Mouse (Mus musculus): ENCODE data around the gene Tas2r110. TPM values are rescaled to one million over a fixed set of nuclear protein-coding genes. Genes with fewer than 3 reads are reported as not detected.

Tas2r110 gene
- polyA plus RNA-seq (2015; fragmentation: Nextera tagmentation; extraction: Ambion mirVana): not detected in 2 replicates

DNA sequence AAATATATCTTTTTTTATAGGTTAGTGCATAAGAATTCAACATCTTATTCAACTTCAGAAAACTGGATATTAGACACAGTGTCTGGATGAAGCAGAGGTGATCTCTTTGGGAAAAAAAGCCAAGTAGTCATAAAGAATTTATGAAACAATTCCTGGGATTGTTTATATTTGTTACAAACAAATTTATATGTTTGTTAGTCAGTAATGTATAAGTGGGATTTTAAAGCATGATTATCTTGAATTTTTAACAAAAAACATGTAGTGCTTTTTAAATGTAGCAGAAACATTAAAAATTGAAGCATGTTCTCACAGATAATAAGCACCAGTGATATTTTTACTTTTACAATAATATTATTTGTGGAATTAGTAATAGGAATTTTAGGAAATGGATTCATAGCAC is at the start of gene Tas2r110:
Gene Tas2r110 (plus strand): TSS at position 301 of the 400 bp plus-strand sequence.
- Histone ChIP-seq H3K4me3 (replicated peaks) (no peak within 1 kb of the TSS), H3K36me3 (no peaks in the 10 kb centered on the region), H3K27me3 (no peaks in the 10 kb centered on the region), H3K4me1 (no peaks in the 10 kb centered on the region), H3K27ac (no peak within 1 kb of the TSS), H3K9ac (no peak within 1 kb of the TSS), H3K9me3 (replicated peaks) (no peaks in the 10 kb centered on the region), H3K4me2 (no peak within 1 kb of the TSS)
- ATAC-seq (replicated peaks; ENCODE audit: low FRiP score): no peak

DNA sequence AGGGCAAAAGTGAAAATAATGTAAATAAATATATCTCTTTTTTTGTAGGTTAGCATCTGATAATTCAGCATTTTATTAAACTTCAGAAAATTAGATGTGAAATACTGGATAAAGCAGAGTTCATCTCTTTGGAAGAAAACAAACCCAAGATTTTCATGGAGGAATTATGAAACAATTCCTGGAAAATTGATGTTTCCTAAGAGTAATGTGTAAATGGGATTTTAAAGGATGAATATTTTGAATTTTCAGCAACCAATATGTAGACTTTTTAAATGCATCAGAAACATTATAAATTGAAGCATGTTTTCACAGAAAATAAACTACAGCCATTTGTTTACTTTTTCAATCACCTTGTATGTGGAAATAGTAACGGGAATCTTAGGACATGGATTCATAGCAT is 21.0 kb upstream of the Tas2r110 start, which contains the start of gene Tas2r123:
Gene Tas2r123 (plus strand): TSS at position 301 of the 400 bp plus-strand sequence.
- no peak for ATAC-seq (replicated peaks; ENCODE audit: low FRiP score)
- no peaks in the 10 kb centered on the region for H3K4me1 ChIP-seq
- H3K4me2 ChIP-seq: no peak within 1 kb of the TSS
- WGBS: 78% methylated on average over 1 of the region's 1 CpGs
- H3K27me3 ChIP-seq: no peaks in the 10 kb centered on the region
- no peaks in the 10 kb centered on the region for H3K9me3 ChIP-seq (replicated peaks)
- no peak within 1 kb of the TSS for H3K9ac ChIP-seq
- no peaks in the 10 kb centered on the region for H3K36me3 ChIP-seq
- H3K4me3 ChIP-seq (replicated peaks): no peak within 1 kb of the TSS
- no peak within 1 kb of the TSS for H3K27ac ChIP-seq

DNA sequence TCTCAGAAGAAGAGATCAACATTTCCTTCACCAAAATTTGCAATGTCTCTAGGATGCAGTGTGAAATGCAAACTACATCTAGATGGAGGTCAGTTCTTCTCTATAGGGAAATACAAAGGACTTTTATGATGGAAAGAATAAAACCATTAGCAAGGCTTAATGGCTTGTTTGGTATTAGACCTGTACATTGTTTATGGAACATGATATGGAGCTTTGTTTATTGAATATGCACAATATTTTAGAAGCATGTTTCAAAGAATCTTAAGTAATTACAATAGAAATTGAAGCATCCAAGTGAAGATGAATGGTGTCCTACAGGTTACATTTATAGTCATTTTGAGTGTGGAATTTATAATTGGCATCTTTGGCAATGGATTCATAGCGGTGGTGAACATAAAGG is 12.7 kb upstream of the Tas2r110 start, which contains the start of gene Tas2r116:
Gene Tas2r116 (plus strand): TSS at position 301 of the 400 bp plus-strand sequence.
- Histone ChIP-seq H3K27me3 (no peaks in the 10 kb centered on the region), H3K36me3 (no peaks in the 10 kb centered on the region), H3K9ac (no peak within 1 kb of the TSS), H3K27ac (no peak within 1 kb of the TSS), H3K4me2 (no peak within 1 kb of the TSS), H3K9me3 (replicated peaks) (no peaks in the 10 kb centered on the region), H3K4me3 (replicated peaks) (no peak within 1 kb of the TSS), H3K4me1 (no peaks in the 10 kb centered on the region)
- ATAC-seq (replicated peaks; ENCODE audit: low FRiP score): no peak
- 86% methylated on average over 1 of the region's 1 CpGs for whole genome bisulfite sequencing

DNA sequence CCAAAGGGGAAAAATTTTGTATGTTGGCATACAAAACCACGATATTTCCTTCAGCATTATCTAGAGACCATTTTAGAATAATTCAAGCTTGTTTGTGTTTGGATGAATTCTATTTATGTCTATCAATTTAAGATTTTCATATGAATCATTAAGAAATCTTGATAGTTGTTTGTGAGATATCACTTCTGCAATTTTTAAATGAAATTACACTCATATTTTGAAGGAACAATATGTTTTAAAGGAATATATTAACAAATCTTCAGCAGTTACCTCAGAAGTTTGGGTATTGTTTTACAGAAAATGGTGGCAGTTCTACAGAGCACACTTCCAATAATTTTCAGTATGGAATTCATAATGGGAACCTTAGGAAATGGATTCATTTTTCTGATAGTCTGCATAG is 24.9 kb downstream of the Tas2r110 start, which contains the start of gene Tas2r113:
Gene Tas2r113 (plus strand): TSS at position 301 of the 400 bp plus-strand sequence.
- Histone ChIP-seq H3K4me1 (no peaks in the 10 kb centered on the region), H3K36me3 (no peaks in the 10 kb centered on the region), H3K9me3 (replicated peaks) (no peaks in the 10 kb centered on the region), H3K4me2 (no peak within 1 kb of the TSS), H3K27me3 (no peaks in the 10 kb centered on the region), H3K4me3 (replicated peaks) (no peak within 1 kb of the TSS), H3K27ac (no peak within 1 kb of the TSS), H3K9ac (no peak within 1 kb of the TSS)
- ATAC-seq (replicated peaks; ENCODE audit: low FRiP score): no peak
- WGBS: 80% methylated on average over 1 of the region's 1 CpGs

DNA sequence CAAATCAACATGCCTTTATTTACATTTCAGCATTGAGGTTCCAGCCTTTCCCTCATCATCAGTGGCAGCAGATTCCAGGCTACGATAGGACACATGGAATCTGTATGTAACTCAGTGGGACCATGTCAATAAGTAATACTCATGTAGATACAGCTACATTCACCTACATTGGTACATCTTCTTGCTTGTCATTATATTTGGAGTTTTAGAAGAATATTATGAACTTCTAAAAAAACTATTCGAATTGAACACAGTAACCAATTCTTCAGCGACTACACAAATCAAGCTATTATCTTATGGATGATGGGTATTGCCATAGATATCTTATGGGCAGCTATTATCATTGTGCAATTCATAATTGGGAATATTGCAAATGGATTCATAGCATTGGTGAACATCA is 41.5 kb downstream of the Tas2r110 start, which contains the start of gene Tas2r125:
Gene Tas2r125 (plus strand): TSS at position 301 of the 400 bp plus-strand sequence.
- 86% methylated on average over 3 of the region's 3 CpGs for WGBS
- Histone ChIP-seq H3K4me3 (replicated peaks) (no peak within 1 kb of the TSS), H3K27ac (no peak within 1 kb of the TSS), H3K9ac (no peak within 1 kb of the TSS), H3K9me3 (replicated peaks) (no peaks in the 10 kb centered on the region), H3K36me3 (no peaks in the 10 kb centered on the region), H3K27me3 (no peaks in the 10 kb centered on the region), H3K4me2 (no peak within 1 kb of the TSS), H3K4me1 (no peaks in the 10 kb centered on the region)
- ATAC-seq (replicated peaks; ENCODE audit: low FRiP score): no peak

Other genes starting within 250 kb of the Tas2r110 start
- not detected in 2 replicates for gene A630073D07Rik, start 216.5 kb upstream of the Tas2r110 start, polyA plus RNA-seq (2015; fragmentation: Nextera tagmentation; extraction: Ambion mirVana)
- not detected in 2 replicates for gene Tas2r120, start 211.1 kb upstream of the Tas2r110 start, polyA plus RNA-seq (2015; fragmentation: Nextera tagmentation; extraction: Ambion mirVana)
- gene Tas2r121, start 167.0 kb upstream of the Tas2r110 start, polyA plus RNA-seq (2015; fragmentation: Nextera tagmentation; extraction: Ambion mirVana): not detected in 2 replicates
- gene Tas2r122, start 156.1 kb upstream of the Tas2r110 start, polyA plus RNA-seq (2015; fragmentation: Nextera tagmentation; extraction: Ambion mirVana): not detected in 2 replicates
- not detected in 2 replicates for gene Tas2r115, start 130.0 kb upstream of the Tas2r110 start, polyA plus RNA-seq (2015; fragmentation: Nextera tagmentation; extraction: Ambion mirVana)
- gene Tas2r124, start 113.3 kb upstream of the Tas2r110 start, polyA plus RNA-seq (2015; fragmentation: Nextera tagmentation; extraction: Ambion mirVana): not detected in 2 replicates
- not detected in 2 replicates for gene Tas2r102, start 105.9 kb upstream of the Tas2r110 start, polyA plus RNA-seq (2015; fragmentation: Nextera tagmentation; extraction: Ambion mirVana)
- gene Tas2r136, start 89.8 kb upstream of the Tas2r110 start, polyA plus RNA-seq (2015; fragmentation: Nextera tagmentation; extraction: Ambion mirVana): not detected in 2 replicates
- gene Tas2r117, start 65.2 kb upstream of the Tas2r110 start, polyA plus RNA-seq (2015; fragmentation: Nextera tagmentation; extraction: Ambion mirVana): not detected in 2 replicates
- not detected in 2 replicates for gene Tas2r123, start 20.9 kb upstream of the Tas2r110 start, polyA plus RNA-seq (2015; fragmentation: Nextera tagmentation; extraction: Ambion mirVana)
- gene Tas2r116, start 12.6 kb upstream of the Tas2r110 start, polyA plus RNA-seq (2015; fragmentation: Nextera tagmentation; extraction: Ambion mirVana): not detected in 2 replicates
- not detected in 2 replicates for gene Tas2r113, start 25.0 kb downstream of the Tas2r110 start, polyA plus RNA-seq (2015; fragmentation: Nextera tagmentation; extraction: Ambion mirVana)
- not detected in 2 replicates for gene Tas2r125, start 41.6 kb downstream of the Tas2r110 start, polyA plus RNA-seq (2015; fragmentation: Nextera tagmentation; extraction: Ambion mirVana)
- gene Tas2r129, start 83.1 kb downstream of the Tas2r110 start, polyA plus RNA-seq (2015; fragmentation: Nextera tagmentation; extraction: Ambion mirVana): not detected in 2 replicates
- not detected in 2 replicates for gene Tas2r131, start 89.9 kb downstream of the Tas2r110 start, polyA plus RNA-seq (2015; fragmentation: Nextera tagmentation; extraction: Ambion mirVana)
- gene Tas2r109, start 113.0 kb downstream of the Tas2r110 start, polyA plus RNA-seq (2015; fragmentation: Nextera tagmentation; extraction: Ambion mirVana): not detected in 2 replicates
- gene Tas2r103, start 169.1 kb downstream of the Tas2r110 start, polyA plus RNA-seq (2015; fragmentation: Nextera tagmentation; extraction: Ambion mirVana): not detected in 2 replicates
- gene Tas2r140, start 187.8 kb downstream of the Tas2r110 start, polyA plus RNA-seq (2015; fragmentation: Nextera tagmentation; extraction: Ambion mirVana): not detected in 2 replicates
- 85.2 and 93.2 TPM in 2 replicates for gene Smim10l1, start 236.9 kb downstream of the Tas2r110 start, polyA plus RNA-seq (2015; fragmentation: Nextera tagmentation; extraction: Ambion mirVana)